Mouse (Mus musculus) T-helper 17 cell (primary cell): ENCODE data around the gene Idh1.

ENCODE experiments used
- in situ Hi-C, 2 experiments: fragments of 300-600 bp; cut with MboI, MseI; formaldehyde crosslinking; loops; 1 replicate in 1 of 2; 2 replicates in 1 of 2; pipeline ENCODE4 v1.15.1; 2025; ENCODE audit warnings: high pct_unique_total_duplicates in 2 of 2

Idh1 gene

DNA sequence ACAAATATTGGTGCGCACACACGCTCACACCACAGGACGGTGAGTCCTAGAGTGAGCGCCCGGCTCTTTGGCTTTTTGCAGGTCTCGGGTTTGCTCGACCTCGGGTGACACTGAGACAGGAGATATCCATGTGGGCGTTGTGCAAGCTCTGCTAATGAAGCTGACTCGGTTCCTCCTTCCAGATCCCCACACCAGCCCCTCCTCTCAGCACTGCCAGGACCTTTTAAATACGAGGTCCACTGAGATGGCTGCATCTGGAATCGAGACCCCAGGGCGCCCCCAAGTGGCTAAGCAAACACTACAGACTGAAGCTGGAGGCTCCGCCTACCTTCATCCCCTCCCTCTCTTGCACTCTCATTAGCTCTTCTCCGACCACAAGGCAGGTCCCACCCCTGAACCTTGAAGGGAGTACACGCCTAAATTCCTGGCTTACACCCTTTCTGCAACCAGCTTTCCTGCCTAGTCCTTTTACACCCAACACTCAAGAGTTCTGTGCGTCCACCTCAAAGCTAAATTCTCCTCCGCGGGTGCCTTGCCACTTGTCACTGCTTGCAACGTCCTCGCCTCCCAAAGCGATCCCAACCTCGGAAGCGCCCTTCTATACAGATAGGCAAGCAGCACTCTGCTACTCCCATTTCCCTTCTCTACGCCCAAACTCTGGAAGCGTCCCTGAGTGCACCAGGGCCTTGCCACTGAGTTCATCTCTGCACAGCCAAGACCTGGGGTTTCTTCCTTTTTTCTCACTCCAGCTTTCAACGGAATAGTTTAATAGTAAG is 8.0 kb downstream of the Idh1 start:
- in situ Hi-C loops, result loop anchor here in 1 of 2 experiments (5.0 to 25.0 kb wide), 3 partner anchors 221 to 1991 kb away; partner anchors contain the start of genes Ccnyl1, Eef1b2, Ndufs1 and Plekhm3

DNA sequence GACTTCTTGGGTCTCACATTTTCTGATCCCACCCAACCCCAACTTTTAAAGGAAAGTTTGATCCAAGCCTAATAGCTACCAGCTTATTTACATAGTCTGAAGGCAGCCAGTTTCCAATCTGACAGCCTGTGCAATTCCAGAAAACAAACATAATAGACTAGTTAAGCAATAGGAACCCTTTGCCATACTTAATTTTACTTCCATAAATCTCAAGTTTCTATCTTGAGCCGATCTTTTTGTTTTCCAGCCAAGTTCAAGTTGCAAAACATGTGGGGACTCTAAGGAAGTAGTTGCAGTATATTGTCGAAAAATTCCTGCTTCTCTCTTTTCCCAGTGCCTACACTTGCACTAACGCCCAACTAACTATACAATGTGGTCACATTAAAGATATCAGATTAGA is 8.8 kb downstream of the Idh1 start:
- in situ Hi-C loops, result loop anchor here in 1 of 2 experiments (5.0 to 25.0 kb wide), 3 partner anchors 220 to 1990 kb away; partner anchors contain the start of genes Ccnyl1, Eef1b2, Ndufs1 and Plekhm3

DNA sequence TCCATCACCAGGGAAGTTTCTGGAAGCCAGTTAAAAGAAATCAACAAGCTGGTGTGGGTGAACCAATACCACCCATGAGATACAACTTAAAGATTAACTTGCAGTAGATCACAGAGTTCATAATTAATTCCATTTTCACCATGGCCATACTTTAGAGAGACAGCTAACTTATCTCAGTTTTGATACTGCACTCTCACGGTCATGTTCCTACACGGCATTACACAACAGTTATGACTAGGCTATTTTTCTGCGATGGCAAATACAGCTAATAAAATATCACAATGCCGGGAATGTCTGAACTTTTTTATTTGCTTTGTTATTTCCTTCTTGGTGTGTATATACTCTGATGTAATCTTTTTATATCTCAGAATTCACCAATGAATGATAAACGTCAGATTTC is 9.4 kb downstream of the Idh1 start:
- in situ Hi-C loops, result loop anchor here in 1 of 2 experiments (5.0 to 25.0 kb wide), 3 partner anchors 220 to 1990 kb away; partner anchors contain the start of genes Ccnyl1, Eef1b2, Ndufs1 and Plekhm3

DNA sequence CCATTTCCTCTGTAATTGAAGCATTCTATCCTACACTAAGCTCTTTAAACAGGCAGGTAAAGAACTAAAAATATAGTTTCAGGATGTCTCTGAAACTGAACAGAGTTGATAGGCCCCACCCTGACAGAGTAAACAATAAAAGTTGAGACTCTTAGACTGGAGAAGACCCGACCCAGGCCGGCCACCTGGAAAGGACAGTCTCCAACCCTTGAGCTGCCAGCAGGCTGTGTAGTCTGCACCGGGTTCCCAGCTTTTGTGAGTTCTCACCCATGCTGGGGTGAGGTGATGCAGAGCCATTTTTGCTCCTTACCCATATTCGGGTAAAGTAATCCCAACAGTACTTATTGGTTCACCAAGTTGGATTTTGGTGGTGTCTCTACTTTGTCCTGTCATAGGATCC is 10.1 kb downstream of the Idh1 start:
- in situ Hi-C loops, result loop anchor here in 1 of 2 experiments (5.0 to 25.0 kb wide), 3 partner anchors 219 to 1989 kb away; partner anchors contain the start of genes Ccnyl1, Eef1b2, Ndufs1 and Plekhm3

DNA sequence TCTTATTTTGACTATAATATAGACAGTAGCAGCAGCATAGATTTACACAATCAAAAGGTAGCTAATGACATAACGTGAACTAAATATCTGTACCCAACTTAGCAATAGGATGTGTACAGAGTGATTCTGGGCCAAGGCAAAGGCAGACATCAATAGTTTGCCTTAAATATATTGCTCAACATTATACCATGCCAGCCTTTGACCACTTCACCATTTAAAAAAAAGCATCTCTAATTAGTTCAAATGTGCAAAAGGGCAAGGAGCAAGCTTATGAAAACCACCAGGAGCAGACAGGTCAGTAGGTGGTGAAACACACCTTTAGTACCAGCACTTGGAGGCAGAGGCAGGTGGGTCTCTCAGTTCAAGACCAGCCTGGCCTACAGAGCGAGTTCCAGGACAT is 12.6 kb downstream of the Idh1 start:
- in situ Hi-C loops, result loop anchor here in 1 of 2 experiments (10.0 kb wide), 1 partner anchor 479 kb away; the partner anchor contains the start of gene Ccnyl1

DNA sequence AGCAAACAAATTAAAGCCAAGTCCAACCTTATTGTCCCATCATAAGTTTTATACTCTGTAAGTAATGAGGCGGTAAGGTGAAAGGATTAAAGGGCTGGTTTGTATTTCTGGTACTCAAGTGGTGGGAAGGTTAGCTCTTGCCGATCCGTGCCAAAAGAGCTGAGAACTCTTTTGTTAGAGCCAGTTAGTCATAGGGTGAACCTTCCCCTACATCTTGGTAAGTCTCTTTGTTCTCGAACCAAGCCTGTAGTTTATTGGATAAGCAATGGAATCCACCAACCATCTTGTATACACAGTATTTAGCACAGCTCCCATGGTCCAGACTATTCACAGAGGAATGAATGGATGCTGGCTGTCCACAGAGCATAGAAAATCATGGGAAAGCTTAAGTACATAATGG is 14.7 kb downstream of the Idh1 start:
- in situ Hi-C loops, result loop anchor here in 1 of 2 experiments (10.0 kb wide), 1 partner anchor 477 kb away; the partner anchor contains the start of gene Ccnyl1

DNA sequence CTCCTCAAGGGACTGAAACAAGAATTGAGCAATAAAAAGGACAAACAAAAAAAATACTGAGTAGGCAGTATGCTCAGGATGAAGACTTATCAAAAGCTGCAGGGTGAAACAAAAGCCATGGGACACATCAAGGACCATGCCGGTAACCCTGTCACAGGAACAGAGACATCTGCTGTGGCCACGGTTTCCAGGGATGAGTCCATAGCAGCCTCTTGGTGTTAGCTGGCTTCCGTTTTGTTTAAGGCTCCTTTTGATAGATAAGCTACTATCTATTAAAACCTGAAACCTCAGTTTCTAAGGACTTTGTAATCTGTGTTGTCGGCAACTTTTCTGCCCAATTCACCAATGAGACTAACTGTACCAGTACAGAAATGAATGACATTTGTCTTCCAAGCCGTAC is 16.4 kb downstream of the Idh1 start:
- in situ Hi-C loops, result loop anchor here in 1 of 2 experiments (10.0 kb wide), 1 partner anchor 475 kb away; the partner anchor contains the start of gene Ccnyl1

DNA sequence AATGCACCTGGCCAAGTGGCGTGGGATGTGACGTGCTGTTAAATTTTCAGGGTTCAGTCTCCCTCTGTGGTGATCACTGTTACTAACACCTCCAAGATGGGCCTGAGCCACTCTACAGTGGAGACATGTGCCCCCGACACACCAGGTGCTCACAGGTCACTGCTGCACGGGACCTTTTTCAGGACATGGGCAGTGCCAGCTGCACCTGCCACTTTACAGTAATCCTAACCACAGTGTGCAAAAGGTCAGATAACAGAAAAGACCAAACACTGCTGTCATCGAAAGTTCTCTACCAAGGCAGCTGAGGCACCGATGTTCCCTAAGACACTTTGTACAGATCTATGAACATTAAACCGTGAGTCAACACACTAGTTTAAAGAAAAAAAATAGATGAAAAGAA is 16.8 kb downstream of the Idh1 start:
- in situ Hi-C loops, result no loop called here

DNA sequence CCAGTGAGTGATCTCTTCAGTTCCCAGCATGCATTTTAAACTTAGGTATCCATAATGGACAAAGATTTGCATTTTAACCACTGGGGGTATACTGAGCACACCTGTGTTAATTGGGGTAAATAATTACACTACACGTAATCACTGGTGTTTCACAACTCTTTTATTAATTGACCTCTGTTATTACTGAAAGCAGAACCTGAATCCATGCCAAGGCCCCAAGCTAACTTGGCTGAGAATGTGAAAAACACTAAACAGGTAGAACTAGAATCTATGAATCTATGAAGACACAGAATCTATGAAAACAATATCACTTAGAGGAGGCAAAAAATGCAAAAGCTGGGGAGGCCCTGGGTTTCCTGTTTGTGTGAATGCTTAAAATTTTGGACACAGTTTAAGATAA is 18.8 kb downstream of the Idh1 start:
- in situ Hi-C loops, result no loop called here

DNA sequence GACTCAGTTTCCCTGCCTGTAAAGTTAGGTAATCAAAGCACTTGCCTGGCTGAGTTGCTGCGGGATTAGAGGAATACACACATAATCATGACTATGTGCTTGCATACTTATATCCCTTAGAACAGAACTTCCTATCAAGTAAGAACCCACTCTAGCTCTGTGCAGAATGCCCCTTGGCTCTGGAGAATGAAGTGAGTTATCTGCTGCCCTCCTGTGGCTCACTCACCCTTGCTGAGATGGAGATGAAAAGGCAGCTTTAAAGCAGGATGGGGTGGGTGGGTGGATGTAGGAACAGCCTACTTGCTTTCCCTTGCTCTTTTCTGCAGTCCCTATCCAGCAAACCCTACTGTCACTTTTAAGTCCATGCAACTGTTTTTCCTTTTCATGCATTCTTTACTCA is 24.1 kb downstream of the Idh1 start:
- in situ Hi-C loops, result no loop called here

DNA sequence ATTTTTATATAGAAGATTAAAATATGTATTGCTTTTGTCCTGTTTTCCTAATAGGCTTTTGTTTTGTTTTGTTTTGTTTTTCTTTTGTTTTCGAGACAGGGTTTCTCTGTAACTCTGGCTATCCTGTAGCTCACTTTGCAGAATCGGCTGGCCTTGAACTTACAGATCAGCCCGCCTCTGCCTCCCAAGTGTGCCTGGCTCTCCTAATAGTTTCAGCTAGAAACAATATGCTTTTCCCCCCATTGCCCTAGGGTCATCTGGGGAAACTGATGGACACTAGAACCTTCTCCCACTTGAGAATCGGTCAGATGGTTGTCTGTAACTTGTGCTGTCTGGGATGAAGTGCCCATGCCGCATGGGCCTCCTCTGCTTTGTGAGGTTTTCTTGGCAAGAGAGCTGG is 30.2 kb downstream of the Idh1 start:
- in situ Hi-C loops, result no loop called here

DNA sequence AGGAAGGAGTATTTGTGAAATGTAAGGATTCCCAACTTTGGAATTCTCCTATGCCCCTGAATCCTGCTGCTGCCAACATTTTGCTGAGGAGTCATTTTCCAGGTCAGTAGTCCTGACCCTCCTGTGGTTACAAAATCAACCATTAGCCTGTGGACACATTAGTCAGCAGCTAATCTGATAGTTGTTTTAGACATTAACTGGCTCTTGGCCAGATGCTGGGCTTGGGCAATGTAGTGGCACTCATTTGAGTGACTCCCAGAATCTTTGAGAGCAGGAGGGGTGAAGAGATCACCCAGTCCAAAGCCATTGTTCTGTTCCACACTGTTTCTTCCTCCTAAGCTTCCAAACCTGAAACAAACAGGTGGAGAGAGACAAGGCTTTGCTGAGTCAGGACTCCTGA is 31.5 kb downstream of the Idh1 start:
- in situ Hi-C loops, result no loop called here

DNA sequence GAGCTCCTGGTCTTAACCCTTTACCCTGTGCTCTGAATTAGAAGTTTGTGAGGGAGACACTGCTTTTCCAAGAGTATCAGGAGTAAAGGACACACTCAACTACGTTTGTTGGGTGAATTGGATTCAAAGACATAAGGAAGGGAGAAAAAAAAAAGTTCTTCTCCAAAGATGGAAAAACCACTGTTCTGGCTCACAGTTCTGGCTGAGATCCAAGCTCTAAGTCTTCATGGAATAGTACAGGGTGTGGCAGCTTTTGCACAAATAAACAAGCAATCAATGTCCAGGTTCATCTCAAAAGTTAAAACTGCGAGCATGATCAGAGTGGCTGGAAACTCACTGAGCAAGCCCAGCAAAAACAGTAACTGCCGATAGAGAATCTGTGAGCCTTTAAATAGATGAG is 38.3 kb downstream of the Idh1 start:
- in situ Hi-C loops, result no loop called here

DNA sequence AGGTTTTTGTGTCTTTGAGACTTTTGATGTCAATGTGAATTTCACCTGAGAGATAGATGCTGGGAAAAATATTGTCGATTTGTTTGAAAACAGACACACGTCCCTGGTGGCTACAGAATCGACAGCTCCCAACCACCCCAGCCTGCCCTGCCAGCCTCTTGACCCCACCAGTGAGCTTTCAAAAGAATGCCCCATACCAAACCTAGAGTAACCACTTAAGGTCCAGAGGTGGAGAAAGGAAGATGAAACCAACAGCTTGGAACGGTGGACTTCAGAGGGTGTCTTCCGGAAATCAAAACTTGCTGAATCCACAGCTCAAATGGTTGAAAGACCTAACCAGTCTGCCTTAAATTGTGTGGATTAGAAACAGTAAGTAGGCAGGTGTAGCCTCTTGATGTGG is 39.0 kb downstream of the Idh1 start:
- in situ Hi-C loops, result no loop called here

DNA sequence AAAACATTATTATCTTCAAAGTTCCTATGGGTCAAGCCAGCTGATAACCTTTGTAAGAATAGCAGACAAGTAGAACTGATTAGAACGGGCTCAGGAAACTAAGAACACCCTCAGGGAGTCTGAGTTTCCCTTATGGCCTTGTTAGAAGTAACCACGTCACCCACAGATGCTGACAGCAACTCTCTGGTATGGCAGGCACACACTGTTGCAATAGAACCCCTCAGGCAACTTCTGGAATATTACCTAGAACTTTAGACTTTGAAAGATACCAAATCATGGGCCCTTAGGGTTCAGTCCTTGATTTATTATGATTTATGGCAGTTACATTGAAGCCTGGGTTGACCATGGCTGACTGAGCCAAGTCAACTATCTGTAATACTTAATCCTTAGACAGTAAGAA is 39.7 kb downstream of the Idh1 start:
- in situ Hi-C loops, result no loop called here

DNA sequence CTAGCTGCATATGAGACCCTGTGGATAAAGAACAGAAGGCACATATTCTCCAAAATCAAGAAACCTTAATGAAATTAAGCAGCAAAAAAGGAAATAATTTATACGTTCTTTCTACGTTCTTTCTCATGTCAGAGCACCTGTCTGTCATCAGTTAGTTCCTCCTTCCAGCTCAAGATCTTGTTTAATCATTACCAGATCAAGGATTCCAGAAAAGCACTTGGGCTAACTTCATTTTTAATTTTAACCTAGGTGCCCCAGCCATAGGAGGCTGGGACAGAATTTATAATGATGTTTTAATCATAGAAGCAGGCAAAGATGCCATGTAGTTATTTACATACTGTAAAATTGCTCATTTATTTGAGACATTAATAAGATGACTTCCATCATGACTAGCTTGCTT is 41.5 kb downstream of the Idh1 start:
- in situ Hi-C loops, result no loop called here

DNA sequence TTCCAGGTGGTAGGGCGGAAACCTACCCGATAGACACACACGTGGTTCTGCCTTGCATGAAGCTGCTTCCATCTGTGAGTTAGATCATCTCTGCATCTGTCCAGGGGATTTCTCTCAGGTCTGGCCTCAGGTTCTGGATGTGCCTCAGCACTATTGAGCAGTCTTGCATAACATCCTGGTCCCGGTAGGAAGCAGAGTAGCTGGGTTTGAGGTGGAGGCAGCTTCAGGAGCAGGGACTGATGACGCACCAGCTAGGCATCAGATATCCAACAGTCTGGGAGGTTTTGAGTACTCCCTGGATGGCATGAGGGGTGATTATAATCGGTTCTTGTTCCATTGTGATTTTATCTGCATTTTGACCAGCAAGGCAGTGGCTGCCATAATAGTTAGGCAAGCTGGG is 48.7 kb downstream of the Idh1 start:
- in situ Hi-C loops, result no loop called here

DNA sequence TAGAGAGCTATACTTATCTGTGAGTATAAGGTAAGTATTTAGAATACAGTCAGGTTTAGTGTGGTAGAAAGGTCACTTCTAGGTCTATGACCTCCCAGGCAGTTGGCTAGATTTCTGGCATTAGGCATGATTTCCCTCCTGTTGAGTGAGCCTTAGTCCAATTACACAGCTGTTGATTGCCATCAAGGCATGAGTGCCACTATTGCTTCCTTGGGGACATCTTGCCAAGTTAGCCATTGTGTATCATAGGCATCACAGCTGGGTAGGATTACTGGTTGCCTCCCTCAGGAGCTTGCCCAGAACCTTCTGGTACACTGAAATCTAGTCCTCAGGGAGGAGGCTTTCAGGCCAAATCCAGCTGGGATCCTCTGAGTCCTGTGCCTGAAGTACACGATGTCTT is 53.5 kb downstream of the Idh1 start:
- in situ Hi-C loops, result no loop called here

DNA sequence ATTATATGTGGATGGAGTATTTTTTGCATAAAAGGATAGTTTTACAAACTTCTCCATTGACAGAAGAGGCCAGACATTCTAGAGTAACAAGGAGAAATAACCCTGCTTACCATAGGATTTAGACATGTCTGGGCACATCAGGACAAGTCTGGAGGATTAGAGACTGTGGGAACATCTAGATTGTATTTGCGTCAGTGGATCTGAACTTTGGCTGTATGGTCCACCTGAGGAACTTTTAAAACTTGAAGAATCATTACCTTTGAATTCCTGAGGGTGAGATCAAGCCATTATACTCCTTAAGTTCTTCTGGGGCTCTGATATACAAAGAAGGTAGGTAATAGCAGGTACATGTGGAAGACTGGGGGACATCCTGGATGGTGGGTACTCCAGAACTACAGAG is 54.6 kb downstream of the Idh1 start:
- in situ Hi-C loops, result no loop called here

DNA sequence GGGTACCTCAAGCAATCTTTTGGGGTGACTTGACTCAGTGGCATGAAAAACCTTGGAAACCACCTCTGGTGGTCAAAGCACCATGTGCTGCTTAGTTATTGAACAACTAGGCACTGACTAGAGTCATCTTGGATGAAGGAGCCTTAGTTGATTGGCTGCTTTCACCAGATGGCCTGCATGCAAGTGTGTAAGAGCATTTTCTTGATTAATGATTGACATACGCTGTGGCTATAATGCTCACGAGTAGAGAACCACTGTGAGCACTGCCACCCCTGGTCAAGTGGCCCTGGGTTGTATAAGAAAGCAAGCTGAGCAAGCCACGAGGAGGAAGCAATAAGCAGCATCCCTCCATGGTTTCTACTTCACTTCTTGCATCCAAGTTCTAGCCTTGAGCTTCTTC is 56.1 kb downstream of the Idh1 start:
- in situ Hi-C loops, result no loop called here

DNA sequence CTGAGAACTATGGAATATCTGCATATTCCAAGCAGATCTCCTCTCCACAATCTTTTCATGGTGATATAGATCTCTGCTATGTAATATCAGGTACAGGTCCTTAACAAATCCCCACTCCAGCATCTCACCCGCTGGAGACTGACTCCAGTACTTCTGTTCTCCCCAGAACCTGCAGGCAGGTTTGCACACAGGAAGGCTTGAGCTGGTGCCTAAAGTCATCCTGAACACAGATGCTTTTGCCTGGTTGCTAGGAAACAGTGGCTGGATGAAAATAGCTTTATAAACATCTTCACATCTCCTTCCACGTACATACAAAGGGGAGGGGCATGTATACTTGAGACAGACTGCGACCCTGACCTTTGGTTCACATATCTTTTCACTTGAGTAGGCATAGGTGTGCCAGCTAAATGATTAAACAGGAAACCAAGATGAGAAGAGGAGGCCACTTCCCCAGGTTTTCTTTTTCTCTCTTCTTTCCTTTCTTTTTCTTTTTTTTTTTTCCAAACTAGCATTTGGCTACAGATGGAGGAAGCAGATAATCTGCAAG is 56.6 kb downstream of the Idh1 start:
- in situ Hi-C loops, result no loop called here

DNA sequence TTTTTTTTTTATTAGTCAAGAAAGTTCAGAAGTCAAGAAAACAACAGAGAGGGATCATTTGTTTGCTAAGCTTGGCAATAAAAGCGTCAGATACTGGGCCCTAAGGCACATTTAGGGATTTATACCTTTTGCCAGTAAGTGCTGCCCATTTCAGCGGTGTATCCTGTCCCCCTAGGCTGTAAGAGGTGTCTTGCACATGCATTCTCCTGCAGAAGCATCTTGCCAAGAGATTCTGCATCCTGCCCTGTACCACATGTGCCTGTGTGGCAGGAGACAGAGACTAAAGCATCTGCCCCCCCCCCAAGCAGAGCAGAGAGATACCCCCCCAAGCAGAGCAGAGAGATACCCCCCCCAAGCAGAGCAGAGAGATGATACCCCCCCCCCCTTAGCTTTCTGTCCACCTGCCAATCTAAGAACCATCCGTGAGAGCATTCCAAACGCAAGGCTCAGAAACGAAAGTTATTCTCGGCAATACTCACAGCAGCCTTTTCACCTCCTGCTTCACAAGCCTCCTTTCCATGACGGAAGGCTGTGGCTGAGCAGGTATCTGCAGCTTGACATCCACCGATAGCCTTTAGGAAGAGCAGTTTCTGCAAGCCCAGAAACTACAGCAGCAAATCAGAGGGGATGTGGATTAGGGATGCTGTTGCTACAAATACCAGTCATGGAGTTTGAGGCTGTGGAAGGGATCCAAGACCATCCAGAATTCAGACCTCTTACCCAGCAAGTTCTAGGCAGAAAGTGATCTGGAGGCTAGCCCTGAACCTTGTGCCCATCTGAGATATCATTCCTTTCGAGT is 63.5 kb downstream of the Idh1 start, which contains the start of gene D630023F18Rik:
D630023F18Rik (minus strand) TSS at position 641 of the 799 bp plus-strand sequence.
- in situ Hi-C loops, result no loop called here
